Mouse (Mus musculus): ENCODE measurements around the gene Pfdn5. TPM values are rescaled to one million over a fixed set of nuclear protein-coding genes. Genes with fewer than 3 reads are reported as not detected.
"Not testable (repeated sequence)": the region's sequence is repeated elsewhere in the genome, so short reads cannot be mapped to it uniquely, and the experiment has no call there.

Pfdn5 gene
- polyA plus RNA-seq, 1 experiment from 2014 or later = 151 TPM

DNA sequence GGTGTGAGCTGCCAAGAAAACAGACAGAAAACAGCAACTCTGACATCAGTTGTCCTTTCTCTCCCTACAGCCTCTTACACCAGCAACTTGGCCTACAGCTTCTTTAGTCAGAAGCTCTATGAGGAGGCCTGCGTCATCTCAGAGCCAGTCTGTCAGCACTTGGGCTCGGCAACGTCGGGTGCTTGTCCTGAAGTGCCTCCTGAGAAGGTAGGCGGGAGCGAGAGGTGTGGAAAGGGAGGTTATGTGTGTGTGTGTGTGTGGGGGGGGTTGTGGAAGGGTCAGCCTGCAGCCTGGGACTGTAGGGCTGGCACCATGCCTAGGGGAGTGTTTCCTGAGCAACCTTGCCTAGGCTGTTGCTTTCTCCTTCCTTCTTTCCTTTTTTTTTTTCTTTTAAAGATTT is 23.4 kb upstream of the Pfdn5 start:
- no peak overlapping the region for H3K4me3 ChIP-seq (replicated peaks)
- no peak overlapping the region for H3K4me2 ChIP-seq
- no peaks in the 10 kb centered on the region for H3K27me3 ChIP-seq
- DNase-seq (no peak), ATAC-seq (ENCODE audit: low read depth) (no peak)
- H3K27ac ChIP-seq = no peak overlapping the region
- peaks cover 21% of the 10 kb centered on the region for H3K4me1 ChIP-seq (replicated peaks)
- no peaks in the 10 kb centered on the region for H3K9me3 ChIP-seq (replicated peaks)
- 87% methylated on average over 6 of the region's 6 CpGs for WGBS (ENCODE audit: insufficient replicate concordance)
- peaks cover 97% of the 10 kb centered on the region for H3K36me3 ChIP-seq
- no peak overlapping the region for H3K9ac ChIP-seq

DNA sequence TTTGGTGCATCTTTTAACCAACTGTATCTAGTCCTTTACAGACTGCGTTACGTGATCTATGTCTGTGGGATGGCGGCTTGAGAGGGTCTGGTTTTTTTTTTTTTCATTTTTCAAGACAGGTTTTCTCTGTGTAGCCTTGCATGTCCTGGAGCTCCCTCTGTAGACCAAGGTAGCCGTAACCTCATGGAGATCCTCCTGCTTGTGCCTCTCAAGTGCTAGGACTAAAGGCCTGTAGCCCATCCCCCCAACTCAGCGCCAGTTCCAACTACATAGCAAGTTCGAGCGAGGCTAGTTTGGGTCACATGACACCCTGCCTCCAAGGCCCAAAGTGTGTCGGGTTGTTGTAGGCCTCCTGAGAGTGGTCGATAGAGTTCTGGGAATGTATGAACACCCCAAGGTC is 17.2 kb upstream of the Pfdn5 start:
- DNase-seq (no peak), ATAC-seq (ENCODE audit: low read depth) (no peak)
- Histone ChIP-seq H3K27ac (no peak overlapping the region), H3K27me3 (no peaks in the 10 kb centered on the region), H3K36me3 (peaks cover 99% of the 10 kb centered on the region), H3K4me2 (no peak overlapping the region), H3K9me3 (replicated peaks) (no peaks in the 10 kb centered on the region), H3K4me3 (replicated peaks) (no peak overlapping the region), H3K9ac (no peak overlapping the region), H3K4me1 (replicated peaks) (no peaks in the 10 kb centered on the region)
- 83% methylated on average over 9 of the region's 9 CpGs for WGBS (ENCODE audit: insufficient replicate concordance)

DNA sequence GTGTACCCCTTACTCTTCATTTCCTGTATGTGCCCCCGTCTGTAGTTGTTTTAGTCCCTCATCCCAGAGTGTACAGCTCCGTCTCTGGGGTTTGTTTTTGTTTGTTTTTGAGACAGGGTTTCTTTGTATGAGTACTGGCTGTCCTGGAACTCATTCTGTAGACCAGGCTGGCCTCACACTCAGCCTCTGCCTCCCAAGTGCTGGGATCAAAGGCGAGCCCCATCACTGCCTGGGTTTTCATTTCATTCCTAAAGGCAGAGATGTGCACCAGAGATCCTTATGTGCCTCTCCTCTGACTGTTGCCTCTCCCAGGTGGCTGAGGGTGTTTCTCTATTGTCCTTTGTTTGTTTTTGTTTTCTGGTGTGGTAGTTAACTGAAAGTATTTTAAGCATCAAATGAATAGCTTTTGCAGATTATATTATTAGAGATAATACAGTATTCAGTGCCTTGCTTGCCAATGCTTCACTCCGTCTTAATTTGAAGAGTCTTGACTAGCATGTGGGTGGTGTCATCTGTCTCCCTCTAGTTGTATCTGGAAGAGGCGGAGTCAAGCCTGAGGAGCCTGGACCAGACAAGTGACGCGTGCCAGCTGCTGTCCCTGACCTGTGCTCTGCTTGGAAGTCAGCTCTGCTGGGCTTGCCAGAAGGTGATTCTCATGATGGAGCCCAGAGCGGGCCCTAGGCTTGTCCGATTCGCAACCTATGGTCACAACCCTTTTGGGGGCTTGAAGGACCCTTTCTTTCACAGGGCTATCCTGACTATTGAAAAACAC is 15.7 kb upstream of the Pfdn5 start:
- ATAC-seq (ENCODE audit: low read depth) (no peak), DNase-seq (no peak)
- H3K9ac ChIP-seq = no peak overlapping the region
- no peak overlapping the region for H3K4me2 ChIP-seq
- H3K4me1 ChIP-seq (replicated peaks) = no peaks in the 10 kb centered on the region
- no peak overlapping the region for H3K27ac ChIP-seq
- WGBS (ENCODE audit: insufficient replicate concordance) = 85% methylated on average over 10 of the region's 10 CpGs
- no peaks in the 10 kb centered on the region for H3K27me3 ChIP-seq
- H3K4me3 ChIP-seq (replicated peaks) = no peak overlapping the region
- H3K36me3 ChIP-seq = peaks cover 99% of the 10 kb centered on the region
- H3K9me3 ChIP-seq (replicated peaks) = no peaks in the 10 kb centered on the region

DNA sequence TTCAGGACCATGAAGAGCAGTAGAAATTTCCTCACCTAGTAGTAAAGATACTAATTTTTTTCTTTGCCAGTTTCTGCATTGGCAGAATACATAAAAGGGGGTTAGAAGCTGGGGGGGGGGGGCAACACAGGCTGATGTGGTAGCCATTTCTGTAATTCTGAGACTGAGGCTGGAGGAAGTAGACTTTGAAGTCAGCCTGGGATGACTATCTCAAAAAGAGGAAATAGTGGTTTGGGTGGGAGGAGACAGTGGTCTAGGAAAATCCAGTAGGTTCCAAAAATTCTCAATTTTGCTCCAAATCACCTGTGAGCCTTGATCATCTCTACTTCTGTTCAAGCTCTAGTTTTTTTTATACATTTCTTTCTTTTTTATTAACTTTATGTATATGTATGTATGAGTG is 14.4 kb upstream of the Pfdn5 start:
- Histone ChIP-seq H3K4me2 (no peak overlapping the region), H3K27me3 (no peaks in the 10 kb centered on the region), H3K4me1 (replicated peaks) (no peaks in the 10 kb centered on the region), H3K36me3 (peaks cover 99% of the 10 kb centered on the region), H3K27ac (no peak overlapping the region), H3K4me3 (replicated peaks) (no peak overlapping the region), H3K9me3 (replicated peaks) (no peaks in the 10 kb centered on the region), H3K9ac (no peak overlapping the region)
- no peak for DNase-seq
- no peak for ATAC-seq (ENCODE audit: low read depth)

DNA sequence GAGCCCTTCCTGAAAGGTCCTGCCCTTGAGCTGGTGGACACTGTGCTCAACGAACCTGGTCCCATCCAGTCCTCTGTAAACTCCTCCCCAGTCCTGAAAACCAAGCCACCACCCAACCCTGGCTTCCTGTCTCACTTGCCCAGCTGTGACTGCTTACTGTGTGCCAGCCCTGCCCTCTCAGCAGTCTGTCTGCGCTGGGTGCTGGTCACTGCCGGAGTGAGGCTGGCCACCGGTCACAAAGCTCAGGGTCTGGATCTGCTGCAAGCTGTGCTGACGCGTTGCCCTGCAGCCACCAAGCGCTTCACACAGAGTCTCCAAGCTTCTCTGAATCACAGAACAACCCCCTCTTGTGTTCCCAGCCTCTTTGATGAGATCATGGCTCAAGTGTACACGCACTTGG is 10.6 kb upstream of the Pfdn5 start:
- ATAC-seq (ENCODE audit: low read depth) (no peak), DNase-seq (no peak)
- H3K27ac ChIP-seq = no peak overlapping the region
- H3K27me3 ChIP-seq = no peaks in the 10 kb centered on the region
- H3K4me2 ChIP-seq = no peak overlapping the region
- no peaks in the 10 kb centered on the region for H3K4me1 ChIP-seq (replicated peaks)
- peaks cover 97% of the 10 kb centered on the region for H3K36me3 ChIP-seq
- H3K9me3 ChIP-seq (replicated peaks) = no peaks in the 10 kb centered on the region
- H3K4me3 ChIP-seq (replicated peaks) = no peak overlapping the region
- 91% methylated on average over 8 of the region's 8 CpGs for WGBS (ENCODE audit: insufficient replicate concordance)
- no peak overlapping the region for H3K9ac ChIP-seq

DNA sequence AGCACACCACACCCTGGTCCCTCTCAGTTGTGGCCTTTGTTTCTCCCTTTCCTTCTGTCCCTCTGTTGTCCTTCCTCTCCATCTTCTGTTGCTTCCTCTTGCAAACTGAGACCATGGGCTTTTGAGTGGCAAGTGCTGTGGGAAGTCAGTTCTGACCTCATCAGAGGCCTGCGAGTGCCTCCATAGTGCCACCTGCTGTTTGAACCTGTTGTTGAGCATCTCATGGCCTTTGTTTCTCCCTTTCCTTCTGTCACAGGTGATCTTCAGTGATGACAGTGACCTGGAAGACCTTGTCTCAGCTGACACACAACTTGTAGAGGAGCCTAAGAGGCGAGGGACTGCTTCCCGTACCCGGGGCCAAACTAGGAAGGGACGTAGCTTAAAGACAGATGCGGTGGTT is 9.7 kb upstream of the Pfdn5 start:
- H3K36me3 ChIP-seq = peaks cover 98% of the 10 kb centered on the region
- ATAC-seq (ENCODE audit: low read depth) (no peak), DNase-seq (no peak)

DNA sequence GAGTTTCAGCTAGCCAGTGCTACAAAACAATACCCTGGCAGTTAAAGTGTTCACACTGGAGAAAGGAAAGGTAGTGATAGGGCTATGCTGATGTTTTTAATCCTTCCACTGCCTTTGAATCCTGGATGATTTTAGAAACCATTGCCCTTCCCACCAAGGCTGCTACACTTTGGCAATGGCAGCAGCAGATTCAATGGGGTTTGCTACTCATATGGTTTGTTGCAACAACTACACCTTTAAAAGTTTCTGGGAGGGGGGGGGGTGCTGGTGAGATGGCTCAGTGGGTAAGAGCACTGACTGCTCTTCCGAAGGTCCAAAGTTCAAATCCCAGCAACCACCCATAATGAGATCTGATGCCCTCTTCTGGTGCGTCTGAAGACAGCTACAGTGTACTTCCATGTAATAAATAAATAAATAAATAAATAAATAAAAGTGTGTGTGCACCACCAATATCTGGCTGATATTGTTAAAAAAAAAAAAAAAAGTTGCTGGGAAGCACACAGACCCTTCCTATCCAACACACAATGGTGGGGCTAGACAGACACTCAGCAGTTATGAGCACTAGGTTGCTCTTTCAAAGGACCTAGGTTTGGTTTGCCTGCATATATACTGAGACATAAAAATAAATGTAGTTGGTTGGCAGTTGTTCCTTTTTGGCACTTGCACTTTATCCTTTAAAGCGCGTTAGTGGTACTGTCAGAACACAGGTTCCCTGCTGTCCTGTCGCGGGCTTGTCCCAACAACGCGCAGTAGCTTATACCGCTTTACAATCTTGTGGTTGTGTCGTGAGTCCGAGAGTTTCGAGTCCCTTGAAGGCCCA is 1.1 kb upstream of the Pfdn5 start:
- no peaks in the 10 kb centered on the region for H3K27me3 ChIP-seq
- WGBS (ENCODE audit: insufficient replicate concordance) = 70% methylated on average over 12 of the region's 12 CpGs

More for the DNA sequence above, 9.7 kb upstream of the Pfdn5 start:
- H3K27me3 ChIP-seq = no peaks in the 10 kb centered on the region
- no peaks in the 10 kb centered on the region for H3K4me1 ChIP-seq (replicated peaks)
- no peak overlapping the region for H3K4me3 ChIP-seq (replicated peaks)
- H3K9me3 ChIP-seq (replicated peaks) = no peaks in the 10 kb centered on the region
- H3K4me2 ChIP-seq = no peak overlapping the region
- no peak overlapping the region for H3K27ac ChIP-seq
- 88% methylated on average over 6 of the region's 6 CpGs for WGBS (ENCODE audit: insufficient replicate concordance)
- H3K9ac ChIP-seq = no peak overlapping the region

DNA sequence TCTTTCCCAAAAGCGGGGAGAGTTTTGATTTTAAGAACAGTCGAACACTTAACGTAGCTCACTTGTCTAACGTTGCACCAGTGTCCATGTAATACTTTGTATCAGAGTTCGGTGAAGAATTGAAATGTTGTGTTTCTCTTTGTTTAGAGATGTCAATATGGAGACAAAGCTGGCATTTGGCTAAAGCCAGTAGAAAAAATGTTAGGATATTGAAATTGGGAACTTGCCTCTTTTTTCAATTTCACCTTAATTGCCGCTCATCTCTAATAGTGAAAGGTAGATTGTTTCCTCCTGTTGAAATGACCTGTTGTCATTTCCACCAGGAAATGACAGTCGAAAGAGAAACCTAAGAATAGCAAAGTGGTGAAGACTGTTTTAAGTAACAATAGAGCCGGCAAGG is 976 bp downstream of the Pfdn5 start:
- no peaks in the 10 kb centered on the region for H3K27me3 ChIP-seq
- no peak for ATAC-seq (ENCODE audit: low read depth)
- H3K9ac ChIP-seq = peak overlapping the region; percentile 84
- peaks cover 23% of the 10 kb centered on the region for H3K4me1 ChIP-seq (replicated peaks)
- H3K27ac ChIP-seq = no peak overlapping the region
- peak overlapping the region; percentile 75 for H3K4me2 ChIP-seq
- peaks cover 56% of the 10 kb centered on the region for H3K36me3 ChIP-seq
- 47% methylated on average over 8 of the region's 8 CpGs for WGBS (ENCODE audit: insufficient replicate concordance)
- no peaks in the 10 kb centered on the region for H3K9me3 ChIP-seq (replicated peaks)
- no peak for DNase-seq
- peak overlapping the region; percentile 79 for H3K4me3 ChIP-seq (replicated peaks)

More for the DNA sequence above, 1.1 kb upstream of the Pfdn5 start:
- Histone ChIP-seq H3K4me2 (peak overlapping the region; percentile 75), H3K9me3 (replicated peaks) (no peaks in the 10 kb centered on the region), H3K27ac (0 out of 2 replicates have a peak overlapping the region, but pooled peaks have one; percentile 2), H3K4me1 (replicated peaks) (peaks cover 14% of the 10 kb centered on the region), H3K9ac (no peak overlapping the region), H3K4me3 (replicated peaks) (0 out of 2 replicates have a peak overlapping the region, but pooled peaks have one; percentile 15), H3K36me3 (peaks cover 67% of the 10 kb centered on the region)
- ATAC-seq (ENCODE audit: low read depth) (no peak), DNase-seq (no peak)

DNA sequence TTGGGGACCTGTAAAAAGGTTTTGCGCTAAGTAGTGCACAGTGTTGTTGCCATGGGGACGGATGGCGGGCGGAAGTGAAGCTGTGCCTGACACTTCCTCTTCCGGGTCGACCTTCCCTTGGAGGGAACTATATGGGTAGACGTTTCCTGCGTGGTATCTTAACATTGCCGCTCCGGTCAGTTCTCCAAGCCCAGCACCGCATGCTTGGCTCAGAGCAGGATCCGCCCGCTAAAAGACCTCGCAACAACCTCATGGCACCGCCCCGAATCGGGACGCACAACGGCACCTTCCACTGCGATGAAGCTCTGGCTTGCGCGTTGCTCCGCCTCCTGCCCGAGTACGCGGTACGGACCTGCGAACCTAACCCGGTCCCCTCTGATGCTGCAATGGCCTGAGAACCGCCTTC is 5.7 kb downstream of the Pfdn5 start, which contains the start of gene Myg1:
TSS of gene Myg1 (plus strand) at position 100 of the 406 bp plus-strand sequence.
- Histone ChIP-seq H3K4me3 (replicated peaks) (peak within 1 kb of the TSS; percentile 78), H3K9ac (peak within 1 kb of the TSS; percentile 82), H3K4me1 (replicated peaks) (peaks cover 35% of the 10 kb centered on the region), H3K4me2 (peak within 1 kb of the TSS; percentile 92), H3K36me3 (peaks cover 66% of the 10 kb centered on the region), H3K9me3 (replicated peaks) (no peaks in the 10 kb centered on the region), H3K27ac (peak within 1 kb of the TSS; percentile 81), H3K27me3 (no peaks in the 10 kb centered on the region)
- ATAC-seq (ENCODE audit: low read depth) = peak; percentile 90
- under 1% methylated on average over 30 of the region's 30 CpGs for WGBS (ENCODE audit: insufficient replicate concordance)
- peak; percentile 71 for DNase-seq

DNA sequence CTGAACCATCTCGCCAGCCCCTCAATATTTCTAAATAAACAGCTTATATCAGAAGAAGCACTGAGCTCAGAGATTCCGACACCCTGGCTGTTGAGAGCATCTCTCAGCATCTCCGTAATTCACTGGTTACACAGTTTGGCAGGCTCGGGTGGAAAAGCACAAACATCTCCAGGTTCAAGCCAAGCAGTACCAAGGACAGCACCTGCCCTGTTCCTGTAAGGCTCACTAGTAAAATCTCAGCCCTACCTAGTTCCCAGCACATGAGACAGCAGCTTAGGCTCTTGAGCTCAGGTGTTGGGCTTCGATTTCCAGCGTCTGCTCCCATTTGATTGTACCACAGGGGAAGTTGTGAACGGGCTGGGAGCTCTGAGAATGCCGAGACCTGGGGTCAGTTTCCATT is 9.3 kb downstream of the Pfdn5 start:
- H3K4me2 ChIP-seq = no peak overlapping the region
- no peak overlapping the region for H3K27ac ChIP-seq
- no peak overlapping the region for H3K4me3 ChIP-seq (replicated peaks)
- H3K4me1 ChIP-seq (replicated peaks) = peaks cover 26% of the 10 kb centered on the region
- H3K27me3 ChIP-seq = no peaks in the 10 kb centered on the region
- no peak for ATAC-seq (ENCODE audit: low read depth)
- 80% methylated on average over 8 of the region's 8 CpGs for WGBS (ENCODE audit: insufficient replicate concordance)
- no peaks in the 10 kb centered on the region for H3K9me3 ChIP-seq (replicated peaks)
- no peak overlapping the region for H3K9ac ChIP-seq
- H3K36me3 ChIP-seq = peaks cover 78% of the 10 kb centered on the region
- no peak for DNase-seq

DNA sequence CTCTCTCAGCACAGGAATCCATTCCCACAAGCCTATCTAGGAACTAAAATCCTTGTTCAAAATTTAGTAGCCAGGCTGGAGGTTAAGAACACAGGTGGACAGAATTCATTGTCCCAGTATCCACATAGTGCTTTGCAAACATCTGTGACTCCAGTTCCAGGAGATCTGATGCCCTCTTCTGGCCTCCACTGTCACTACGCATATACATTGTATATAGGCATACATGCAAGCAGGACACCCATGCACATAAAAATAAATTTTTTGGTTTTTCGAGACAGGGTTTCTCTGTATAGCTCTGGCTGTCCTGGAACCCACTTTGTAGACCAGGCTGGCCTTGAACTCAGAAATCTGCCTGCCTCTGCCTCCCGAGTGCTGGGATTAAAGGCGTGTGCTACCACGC is 10.0 kb downstream of the Pfdn5 start:
- WGBS (ENCODE audit: insufficient replicate concordance) = 80% methylated on average over 5 of the region's 5 CpGs

More for the DNA sequence above, 10.0 kb downstream of the Pfdn5 start:
- DNase-seq; H3K9me3 ChIP-seq (replicated peaks); H3K27ac ChIP-seq; H3K9ac ChIP-seq; H3K4me2 ChIP-seq; ATAC-seq (ENCODE audit: low read depth); H3K4me3 ChIP-seq (replicated peaks); H3K27me3 ChIP-seq: not testable (repeated sequence)
- Histone ChIP-seq H3K4me1 (replicated peaks) (peaks cover 24% of the 10 kb centered on the region), H3K36me3 (peaks cover 77% of the 10 kb centered on the region)
